13 mouse cellular contexts compared by ENCODE assay signal in the genomic region with DNA sequence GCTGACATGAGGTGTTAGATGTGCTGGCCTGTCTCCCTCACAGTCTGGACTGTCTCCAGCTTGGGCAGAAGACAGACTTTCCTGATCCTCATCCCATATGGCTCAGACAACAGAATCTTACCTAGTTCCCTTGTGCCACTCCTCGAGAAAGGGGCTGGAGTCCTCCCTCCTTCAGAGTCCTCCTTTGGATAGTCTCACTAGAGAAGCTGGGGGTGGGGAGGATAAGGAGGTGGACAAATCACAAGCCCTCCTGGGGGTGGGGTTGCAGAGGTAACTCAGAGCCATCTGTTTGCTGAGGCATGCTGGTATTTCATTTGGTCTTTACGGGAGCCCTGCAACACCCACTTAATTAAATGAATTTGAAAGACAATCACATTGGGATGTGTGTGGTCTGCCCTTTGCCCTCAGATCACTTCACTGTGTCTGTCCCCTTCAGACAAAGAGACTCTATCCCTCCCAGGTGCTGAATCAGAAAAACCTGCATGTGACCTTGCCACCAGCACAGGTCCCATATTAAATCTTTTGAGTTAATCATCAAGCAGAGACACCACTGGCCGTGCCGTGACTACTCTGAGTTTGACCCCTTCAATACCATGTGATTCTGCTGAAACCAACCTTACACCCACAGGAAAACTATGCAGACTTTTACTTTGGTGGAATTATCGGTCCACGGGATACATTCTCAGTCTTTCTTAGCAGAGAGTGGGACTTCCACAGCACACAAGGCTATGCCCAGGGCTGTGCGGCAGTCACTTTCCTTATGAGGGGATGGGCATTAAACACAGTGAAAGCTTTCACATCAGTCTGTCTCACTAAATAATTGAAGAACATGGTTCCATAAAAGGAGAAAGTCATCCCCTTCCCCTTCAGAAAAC. TPM values are rescaled to one million over a fixed set of nuclear protein-coding genes. Genes with fewer than 3 reads are reported as not detected.
DNase-seq lines count a peak whose midpoint lies in the region; ATAC-seq and TF ChIP-seq lines count a peak whose summit lies in the region.
"Had no signal": no experiment of that assay in that cellular context is flagged by ENCODE, and none has a peak within 500 bp of the region (broad histone marks: within the 10 kb centered on the region; RNA-seq: fewer than 3 reads in every experiment).

No protein-coding gene starts in this region.

- DNase-seq in lung, adult 18-20 months: no peak
- DNase-seq in cerebellum, adult 8-10 months: peak; percentile 75
- peak; percentile 66 for DNase-seq in kidney, adult 18-20 months
- DNase-seq in retina, postnatal 1 day: peak; percentile 47
- DNase-seq in layer of hippocampus, adult 2 months (ENCODE audit: low spot score in 2 of 2): no peak
- no peak for DNase-seq in left cerebral cortex, adult 9 months (ENCODE audit: low spot score in 2 of 2)
- no peak for DNase-seq in frontal cortex, postnatal 25 days (ENCODE audit: low spot score in 2 of 2)

- H3K36me3 ChIP-seq in lung, embryonic 15.5 days: no peaks in the 10 kb centered on the region
- H3K36me3 ChIP-seq: heart, embryonic 15.5 days had no signal

- H3K4me3 ChIP-seq in lung, embryonic 15.5 days: no peak overlapping the region
- no peak overlapping the region for H3K4me3 ChIP-seq in layer of hippocampus, adult 2 months
- H3K4me3 ChIP-seq: forebrain, embryonic 13.5 days; heart, embryonic 15.5 days had no signal

- H3K4me1 ChIP-seq in lung, embryonic 15.5 days: peaks cover 13% of the 10 kb centered on the region; the same call in 1 of the 2 replicates
- H3K4me1 ChIP-seq: heart, embryonic 15.5 days had no signal

- H3K4me2 ChIP-seq in lung, embryonic 15.5 days: no peak overlapping the region; the same call in 1 of the 2 replicates
- H3K4me2 ChIP-seq: forebrain, embryonic 13.5 days; heart, embryonic 15.5 days had no signal

- H3K9me3 ChIP-seq in lung, embryonic 15.5 days: no peaks in the 10 kb centered on the region
- H3K9me3 ChIP-seq: forebrain, embryonic 13.5 days; heart, embryonic 15.5 days had no signal

- no peak for TF ChIP-seq CTCF in layer of hippocampus, adult 2 months (conservative IDR thresholded peaks at IDR 0.05)

- 26% methylated on average over 7 of the region's 7 CpGs for WGBS in lung, embryonic 15.5 days

- no peak overlapping the region for H3K9ac ChIP-seq in lung, embryonic 15.5 days
- H3K9ac ChIP-seq: forebrain, embryonic 13.5 days; heart, embryonic 15.5 days had no signal

- H3K27me3 ChIP-seq in lung, embryonic 15.5 days: no peaks in the 10 kb centered on the region
- H3K27me3 ChIP-seq: forebrain, embryonic 13.5 days had no signal

- H3K27ac ChIP-seq in lung, embryonic 15.5 days: peak overlapping the region; percentile 76
- no peak overlapping the region for H3K27ac ChIP-seq in layer of hippocampus, adult 2 months
- H3K27ac ChIP-seq: forebrain, embryonic 13.5 days; heart, embryonic 15.5 days had no signal

- peak; percentile 58; the same call in 1 of the 2 replicates for ATAC-seq in lung, embryonic 15.5 days (ENCODE audit: borderline replicate concordance, extremely low read depth, low FRiP score, low TSS enrichment)
- ATAC-seq: forebrain, embryonic 13.5 days had no signal

RNA-seq across cellular contexts. Expression of a gene that starts 57.7 kb away (rescaled TPM):
- not detected in 2 replicates for polyA plus RNA-seq in lung, embryonic 15.5 days (2015; fragmentation: Nextera tagmentation; extraction: Ambion mirVana)
- not detected for total RNA-seq in layer of hippocampus, adult 2 months (2021)
- total RNA-seq: left cerebral cortex, adult 18-20 months; MEL had no signal
- polyA plus RNA-seq: forebrain, embryonic 13.5 days; heart, embryonic 15.5 days; small intestine, adult 2 months had no signal

Comparison
In these comparisons a context has a peak if more than half of its experiments do, and no peak if none do; other contexts are left out.
1. DNase-seq: peak in cerebellum, adult 8-10 months (single experiment), kidney, adult 18-20 months (single experiment) and retina, postnatal 1 day (single experiment); none in lung, adult 18-20 months (0 of 2), layer of hippocampus, adult 2 months (0 of 2), left cerebral cortex, adult 9 months (0 of 2) and frontal cortex, postnatal 25 days (0 of 2).